Mouse (Mus musculus): ENCODE measurements around the gene Atrn.

GRCm38 (mm10) chr2:130916521-130917147, 10.3 kb downstream of the Atrn start:
- TF ChIP-seq POLR2A (IDR thresholded peaks at IDR 0.05; ENCODE audit: extremely low read depth, insufficient read depth, low read length): no peak
- no peak for TF ChIP-seq CTCF (IDR thresholded peaks at IDR 0.05; ENCODE audit: extremely low read depth, insufficient read depth, low read length)

Measured in cortical plate, adult 2 months (tissue).